Mouse (Mus musculus) midbrain, embryonic 11.5 days (tissue): ENCODE results near the gene Nav2. TPM values are rescaled to one million over a fixed set of nuclear protein-coding genes. Genes with fewer than 3 reads are reported as not detected.

Source experiments
- ATAC-seq: fragments of 200-750 bp; cut with Nextera tagmentation; 2 replicates; pipeline ENCODE4 v1.8.0; 2017; ENCODE audit warnings: moderate TSS enrichment, moderate library complexity; ENCODE audit not compliant: low FRiP score
- DNase-seq: peaks from one replicate; pipeline ENCODE4 v3.0.0; 2015; ENCODE audit warnings: low spot score; ENCODE audit errors: missing footprints
- H3K27ac ChIP-seq: fragments of 300-500 bp; sonication (generic); 2 replicates; pipeline ENCODE4 v1.5.1; 2014; ENCODE audit warnings: low read depth, low read length
- H3K27me3 ChIP-seq: fragments of 300-500 bp; sonication (generic); 2 replicates; pipeline ENCODE4 v1.6.1; 2014; ENCODE audit warnings: mild to moderate bottlenecking, low read length, moderate library complexity, mixed read lengths; ENCODE audit not compliant: control insufficient read depth, insufficient read depth
- H3K36me3 ChIP-seq: fragments of 300-500 bp; sonication (generic); 2 replicates; pipeline ENCODE4 v1.6.1; 2014; ENCODE audit warnings: mild to moderate bottlenecking, low read length, moderate library complexity, mixed read lengths; ENCODE audit not compliant: control insufficient read depth, insufficient read depth
- H3K4me1 ChIP-seq: fragments of 300-500 bp; sonication (generic); 2 replicates; pipeline ENCODE4 v1.6.1; 2014; ENCODE audit warnings: low read length; ENCODE audit not compliant: control insufficient read depth, insufficient read depth
- H3K4me2 ChIP-seq: fragments of 300-500 bp; sonication (generic); 2 replicates; pipeline ENCODE4 v1.6.1; 2014; ENCODE audit warnings: mild to moderate bottlenecking, moderate library complexity
- H3K4me3 ChIP-seq: fragments of 300-500 bp; sonication (generic); 2 replicates; pipeline ENCODE4 v1.5.1; 2014; ENCODE audit warnings: low read depth, low read length
- H3K9ac ChIP-seq: fragments of 300-500 bp; sonication (generic); 2 replicates; pipeline ENCODE4 v1.6.1; 2014; ENCODE audit warnings: low read length
- H3K9me3 ChIP-seq: fragments of 300-500 bp; sonication (generic); 2 replicates; pipeline ENCODE4 v1.6.1; 2016; ENCODE audit warnings: low read length; ENCODE audit not compliant: control insufficient read depth
- WGBS: fragments of 180-500 bp; shearing (Covaris S2); extraction: QIAGEN DNeasy Blood & Tissue Kit; methylation state at CpG from one replicate; pipeline ENCODE4 v1.1.7; 2014; 5-methylcytosine and 5-hydroxymethylcytosine counted together
- polyA plus RNA-seq: library from polyadenylated mRNA; unstranded; fragments of >200 nt; fragmentation: Nextera tagmentation; extraction: Ambion mirVana; gene quantifications from 2 replicates; pipeline ENCODE4 v1.2.1, GENCODE M21; 2014

The Nav2 gene
- polyA plus RNA-seq, 1 experiment from 2014 or later: 15.9 TPM

DNA sequence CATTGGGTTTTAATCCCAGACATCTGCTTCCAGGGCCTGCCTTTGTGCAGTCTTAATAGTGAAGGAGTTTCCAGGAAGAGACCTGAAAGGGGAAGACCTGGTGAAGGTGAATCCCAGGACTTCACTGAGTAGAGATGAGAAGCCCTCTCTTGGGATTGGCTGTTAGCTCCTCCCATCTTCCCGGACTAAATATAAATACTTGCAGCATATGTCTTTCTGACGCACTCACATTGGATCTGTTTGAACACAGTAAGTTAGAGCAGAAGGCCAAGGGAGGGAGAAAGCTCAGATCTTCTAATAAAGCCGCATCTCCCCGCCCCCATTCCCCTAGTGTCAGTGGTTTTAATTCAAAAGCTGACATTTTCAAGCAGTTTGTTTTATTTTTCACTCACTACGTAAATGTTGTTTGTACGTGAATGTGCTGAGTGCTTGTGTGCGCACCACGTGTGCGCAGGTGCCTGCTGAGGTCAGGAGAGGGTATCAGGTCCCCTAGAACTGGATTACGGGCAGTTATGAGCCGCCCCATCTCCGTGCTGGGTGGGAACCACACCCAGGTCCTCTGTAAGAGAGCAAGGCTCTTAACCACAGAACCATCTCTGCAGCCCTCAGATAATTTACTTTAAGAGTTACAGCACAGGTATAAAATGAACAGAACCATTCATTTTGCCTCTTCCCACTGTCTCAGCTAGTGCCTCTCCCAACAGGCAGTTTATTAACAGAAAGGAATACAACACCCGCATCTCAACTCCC lies 365.6 kb downstream of the Nav2 start:
- H3K4me1 ChIP-seq: peaks cover 4% of the 10 kb centered on the region; the same call in 1 of the 2 replicates
- no peak overlapping the region for H3K4me3 ChIP-seq
- 92% methylated on average over 13 of the region's 13 CpGs for WGBS
- H3K9ac ChIP-seq: no peak overlapping the region
- peak; percentile 2; the same call in 1 of the 2 replicates for ATAC-seq
- no peaks in the 10 kb centered on the region for H3K27me3 ChIP-seq
- H3K36me3 ChIP-seq: no peaks in the 10 kb centered on the region
- H3K4me2 ChIP-seq: no peak overlapping the region
- no peak for DNase-seq
- no peak overlapping the region for H3K27ac ChIP-seq
- no peaks in the 10 kb centered on the region for H3K9me3 ChIP-seq

DNA sequence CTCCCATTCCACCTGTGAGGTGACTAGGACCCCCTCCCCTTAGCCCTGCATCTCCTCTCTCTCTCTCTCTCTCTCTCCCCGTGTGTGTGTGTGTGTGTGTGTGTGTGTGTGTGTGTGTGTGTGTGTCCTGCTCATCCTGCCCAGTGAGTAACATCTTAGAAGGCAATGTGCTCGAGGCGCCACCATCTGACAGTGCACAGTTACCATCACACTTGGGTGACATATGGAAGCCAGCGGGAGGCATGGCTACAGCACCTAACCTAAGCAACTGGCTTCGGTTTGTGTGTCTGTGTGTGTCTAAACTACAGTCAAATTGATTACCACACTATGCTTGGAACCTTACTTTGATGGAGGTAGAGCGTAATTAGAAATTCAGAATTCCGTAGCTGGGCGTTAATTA lies 366.2 kb downstream of the Nav2 start:
- no peaks in the 10 kb centered on the region for H3K27me3 ChIP-seq
- H3K36me3 ChIP-seq: no peaks in the 10 kb centered on the region
- no peaks in the 10 kb centered on the region for H3K9me3 ChIP-seq
- DNase-seq: no peak
- H3K4me1 ChIP-seq: peaks cover 4% of the 10 kb centered on the region; the same call in 1 of the 2 replicates
- H3K27ac ChIP-seq: no peak overlapping the region
- no peak for ATAC-seq
- no peak overlapping the region for H3K9ac ChIP-seq
- WGBS: 80% methylated on average over 8 of the region's 8 CpGs
- H3K4me3 ChIP-seq: no peak overlapping the region
- H3K4me2 ChIP-seq: no peak overlapping the region

DNA sequence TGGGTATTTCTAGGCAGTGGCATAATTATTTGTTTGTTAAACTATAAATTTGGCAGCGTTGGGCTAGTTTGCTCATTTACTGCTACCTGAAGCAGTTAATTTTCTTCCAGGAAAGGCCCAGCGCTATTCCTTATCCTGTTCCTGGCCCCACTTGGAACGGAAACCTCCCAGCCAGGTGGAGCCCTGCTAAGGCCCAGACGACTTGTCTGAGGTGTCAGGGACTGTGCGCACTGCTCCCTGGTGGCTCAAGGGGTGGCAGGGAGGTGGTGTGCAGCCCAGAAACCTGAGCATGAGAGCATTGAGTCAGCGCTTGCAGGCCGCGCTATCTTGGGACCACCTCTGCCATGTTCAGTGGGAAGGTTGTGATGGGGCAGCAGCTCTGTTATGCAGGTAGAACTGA lies 367.6 kb downstream of the Nav2 start:
- 89% methylated on average over 8 of the region's 8 CpGs for WGBS
- Histone ChIP-seq H3K9me3 (no peaks in the 10 kb centered on the region), H3K4me1 (peaks cover 4% of the 10 kb centered on the region; the same call in 1 of the 2 replicates), H3K4me2 (no peak overlapping the region), H3K36me3 (no peaks in the 10 kb centered on the region), H3K27me3 (no peaks in the 10 kb centered on the region), H3K27ac (no peak overlapping the region), H3K4me3 (no peak overlapping the region), H3K9ac (no peak overlapping the region)
- DNase-seq: no peak
- ATAC-seq: no peak

GRCm38 (mm10) chr7:49277685-49278084 lies 369.2 kb downstream of the Nav2 start:
- peaks cover 3% of the 10 kb centered on the region; the same call in 1 of the 2 replicates for H3K4me1 ChIP-seq
- H3K4me3 ChIP-seq: no peak overlapping the region
- H3K27ac ChIP-seq: no peak overlapping the region
- no peaks in the 10 kb centered on the region for H3K27me3 ChIP-seq
- no peaks in the 10 kb centered on the region for H3K36me3 ChIP-seq
- no peaks in the 10 kb centered on the region for H3K9me3 ChIP-seq
- no peak overlapping the region for H3K4me2 ChIP-seq
- DNase-seq (no peak), ATAC-seq (no peak)
- no peak overlapping the region for H3K9ac ChIP-seq
- 87% methylated on average over 4 of the region's 4 CpGs for whole genome bisulfite sequencing

DNA sequence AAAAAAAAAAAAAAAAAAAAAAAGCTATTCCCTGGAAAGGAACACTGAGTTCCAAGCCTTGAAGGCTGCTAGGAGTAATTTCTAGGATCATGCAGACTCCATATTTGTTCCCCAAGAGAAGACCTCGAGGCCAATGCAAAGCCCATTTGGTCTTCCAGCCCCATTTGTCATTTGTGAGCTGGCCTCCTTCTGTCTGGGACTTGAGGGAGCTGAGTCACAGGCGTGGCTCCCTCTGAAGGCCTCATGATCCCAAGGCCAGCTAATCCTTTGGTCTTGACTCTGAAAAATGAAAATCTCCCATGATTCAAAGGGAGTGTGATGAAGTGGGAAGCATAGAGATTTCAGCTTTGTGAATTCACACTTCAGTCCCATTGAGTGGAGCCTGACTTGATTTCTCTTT lies 370.0 kb downstream of the Nav2 start:
- Histone ChIP-seq H3K36me3 (no peaks in the 10 kb centered on the region), H3K9me3 (no peaks in the 10 kb centered on the region), H3K9ac (no peak overlapping the region), H3K4me2 (no peak overlapping the region), H3K27ac (no peak overlapping the region), H3K4me3 (no peak overlapping the region), H3K27me3 (no peaks in the 10 kb centered on the region), H3K4me1 (no peaks in the 10 kb centered on the region)
- DNase-seq (no peak), ATAC-seq (no peak)
- 47% methylated on average over 2 of the region's 2 CpGs for WGBS

- WGBS: 86% methylated on average over 5 of the region's 5 CpGs
- Histone ChIP-seq H3K36me3 (no peaks in the 10 kb centered on the region), H3K4me2 (no peak overlapping the region), H3K4me3 (no peak overlapping the region), H3K27me3 (no peaks in the 10 kb centered on the region), H3K27ac (no peak overlapping the region), H3K9me3 (no peaks in the 10 kb centered on the region), H3K4me1 (no peaks in the 10 kb centered on the region), H3K9ac (no peak overlapping the region)
- no peak for DNase-seq
- no peak for ATAC-seq
Measured at GRCm38 (mm10) chr7:49280427-49280826, 371.9 kb downstream of the Nav2 start.

- H3K9ac ChIP-seq: no peak overlapping the region
- H3K4me2 ChIP-seq: no peak overlapping the region
- H3K27me3 ChIP-seq: no peaks in the 10 kb centered on the region
- ATAC-seq (no peak), DNase-seq (no peak)
- no peaks in the 10 kb centered on the region for H3K9me3 ChIP-seq
- H3K36me3 ChIP-seq: no peaks in the 10 kb centered on the region; the same call in 1 of the 2 replicates
- no peaks in the 10 kb centered on the region for H3K4me1 ChIP-seq
- no peak overlapping the region for H3K4me3 ChIP-seq
- WGBS: 85% methylated on average over 7 of the region's 7 CpGs
- no peak overlapping the region for H3K27ac ChIP-seq
Measured at GRCm38 (mm10) chr7:49282446-49282845, 373.9 kb downstream of the Nav2 start.

DNA sequence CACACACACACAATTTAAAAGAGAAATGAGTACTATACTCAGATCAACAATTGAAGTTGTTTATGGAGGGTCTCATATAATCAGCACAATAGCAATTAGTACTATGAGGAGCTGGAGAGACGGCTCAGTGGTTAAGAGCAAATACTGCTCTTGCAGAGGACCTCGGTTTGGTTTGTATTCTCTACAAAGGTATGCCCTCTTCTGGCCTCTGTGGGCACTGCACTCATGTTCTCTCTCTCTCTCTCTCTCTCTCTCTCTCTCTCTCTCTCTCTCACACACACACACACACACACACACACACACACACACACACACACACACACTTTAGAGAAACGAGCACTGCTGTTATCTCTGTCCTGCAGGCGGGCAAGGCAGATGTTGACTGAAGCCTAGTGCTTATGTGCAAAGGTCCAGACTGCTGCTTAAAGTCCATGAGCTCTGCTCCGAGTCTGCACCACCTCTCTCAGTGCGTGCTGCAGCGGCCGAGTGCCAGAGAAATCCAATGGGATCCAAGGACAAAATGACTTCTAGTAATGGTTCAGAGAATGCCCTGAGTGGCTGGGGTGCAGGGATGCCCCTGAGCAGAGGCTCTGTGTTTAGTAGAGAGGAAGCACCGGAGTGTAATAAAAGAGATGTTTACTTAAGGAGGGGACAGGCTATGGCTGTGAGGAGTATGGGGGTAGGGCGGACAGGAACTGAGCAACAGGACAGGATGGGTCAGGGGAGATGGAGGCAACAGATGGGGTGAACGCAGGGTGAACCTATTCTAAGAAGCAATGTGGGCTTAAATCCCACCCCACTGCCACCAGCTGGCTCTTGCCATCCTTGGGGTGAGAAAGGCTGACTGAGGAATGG lies 375.2 kb downstream of the Nav2 start:
- Histone ChIP-seq H3K27ac (no peak overlapping the region), H3K27me3 (no peaks in the 10 kb centered on the region), H3K4me2 (no peak overlapping the region), H3K36me3 (no peaks in the 10 kb centered on the region; the same call in 1 of the 2 replicates), H3K9me3 (no peaks in the 10 kb centered on the region), H3K4me3 (no peak overlapping the region), H3K9ac (no peak overlapping the region), H3K4me1 (no peaks in the 10 kb centered on the region)
- ATAC-seq: peak; percentile 35; the same call in 1 of the 2 replicates
- 82% methylated on average over 11 of the region's 11 CpGs for WGBS
- no peak for DNase-seq

DNA sequence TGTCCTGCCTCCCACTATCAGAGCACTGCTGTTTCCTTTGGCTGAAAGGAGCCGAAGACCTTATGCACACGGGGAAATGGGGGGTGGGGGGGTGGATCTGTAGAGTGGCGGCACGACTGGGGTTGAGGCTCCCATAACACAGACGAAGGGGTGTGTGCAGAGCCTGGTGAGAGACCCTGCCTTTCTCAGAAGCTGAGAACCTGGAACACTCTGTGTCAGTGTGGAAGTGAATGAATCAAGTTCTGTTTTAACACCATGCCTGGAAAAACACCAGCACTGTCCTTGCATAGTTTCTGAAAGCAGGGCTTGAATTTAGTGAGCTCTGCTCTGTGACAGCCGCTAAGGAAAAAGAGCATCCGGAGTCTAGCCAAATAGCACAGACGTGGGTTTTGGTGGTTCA lies 379.7 kb downstream of the Nav2 start:
- Histone ChIP-seq H3K9me3 (no peaks in the 10 kb centered on the region), H3K9ac (no peak overlapping the region), H3K36me3 (no peaks in the 10 kb centered on the region; the same call in 1 of the 2 replicates), H3K4me3 (no peak overlapping the region), H3K27me3 (no peaks in the 10 kb centered on the region), H3K27ac (no peak overlapping the region), H3K4me2 (no peak overlapping the region), H3K4me1 (no peaks in the 10 kb centered on the region)
- no peak for ATAC-seq
- DNase-seq: no peak
- 72% methylated on average over 8 of the region's 8 CpGs for WGBS
